Mouse (Mus musculus) ES-Bruce4 (cell line): ENCODE data around the gene Bcar1.

Experiments used
- CTCF ChIP-seq: IDR thresholded peaks from one replicate; pipeline ENCODE4 v1.8.1; 2011; ENCODE audit warnings: low read depth, low read length
- POLR2A ChIP-seq: IDR thresholded peaks from one replicate; pipeline ENCODE4 v1.8.1; 2011; ENCODE audit warnings: low read length; ENCODE audit not compliant: insufficient read depth

DNA sequence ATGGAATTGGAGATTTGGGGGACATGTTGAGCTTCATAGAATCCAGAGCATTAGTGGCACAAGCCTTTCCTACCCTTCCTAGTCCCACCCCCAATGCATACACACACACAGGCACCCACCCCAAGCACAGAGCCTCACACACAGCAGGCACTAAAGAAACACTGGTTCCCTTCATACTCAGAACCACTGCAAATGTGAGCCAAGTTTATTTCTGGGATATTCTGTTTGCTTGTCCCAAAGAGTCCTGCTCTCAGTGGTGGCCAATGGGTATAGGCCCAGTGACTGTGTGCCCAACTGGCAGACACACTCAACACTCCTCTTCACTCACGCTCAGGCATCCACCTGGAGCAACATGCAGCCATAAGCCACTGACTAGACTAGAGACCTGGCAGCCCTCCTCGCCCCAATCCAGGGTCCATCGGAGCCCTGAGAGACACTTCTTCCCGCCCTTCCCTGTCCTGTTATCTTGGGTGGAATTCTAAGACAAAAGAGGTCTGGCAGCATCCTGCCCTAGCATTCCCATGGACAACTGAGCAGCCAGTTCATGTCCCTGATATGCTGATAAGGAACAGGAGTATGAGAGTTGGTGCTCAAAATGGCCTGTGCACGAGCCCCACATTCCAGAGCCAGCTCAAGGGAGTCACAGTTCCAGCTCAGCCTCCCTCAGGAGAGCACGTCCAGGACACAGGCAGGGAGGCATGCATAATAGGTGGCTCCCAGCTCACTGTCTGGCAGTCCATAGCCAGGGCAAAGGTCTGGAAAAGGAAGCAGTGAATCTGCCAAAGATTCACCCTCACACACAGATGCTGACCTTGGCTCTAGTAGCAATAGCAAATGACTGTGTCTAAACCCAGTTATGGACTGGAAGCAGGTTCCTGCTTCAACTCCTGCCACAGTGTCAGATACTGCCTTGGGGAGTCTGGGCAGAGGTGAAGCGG is 14.1 kb downstream of the Bcar1 start:
- TF ChIP-seq POLR2A (no peak), CTCF (no peak)
